Mouse (Mus musculus): ENCODE measurements at regions not wholly inside any gene's neighbourhood (a gene's known extent, or its start where the extent isn't known, plus 50 kb on each side); places are given as distances from the start of the nearest gene placed in this dataset.
A peak's percentile ranks its signal among the peaks of the same experiment; 100 is the strongest.

DNA sequence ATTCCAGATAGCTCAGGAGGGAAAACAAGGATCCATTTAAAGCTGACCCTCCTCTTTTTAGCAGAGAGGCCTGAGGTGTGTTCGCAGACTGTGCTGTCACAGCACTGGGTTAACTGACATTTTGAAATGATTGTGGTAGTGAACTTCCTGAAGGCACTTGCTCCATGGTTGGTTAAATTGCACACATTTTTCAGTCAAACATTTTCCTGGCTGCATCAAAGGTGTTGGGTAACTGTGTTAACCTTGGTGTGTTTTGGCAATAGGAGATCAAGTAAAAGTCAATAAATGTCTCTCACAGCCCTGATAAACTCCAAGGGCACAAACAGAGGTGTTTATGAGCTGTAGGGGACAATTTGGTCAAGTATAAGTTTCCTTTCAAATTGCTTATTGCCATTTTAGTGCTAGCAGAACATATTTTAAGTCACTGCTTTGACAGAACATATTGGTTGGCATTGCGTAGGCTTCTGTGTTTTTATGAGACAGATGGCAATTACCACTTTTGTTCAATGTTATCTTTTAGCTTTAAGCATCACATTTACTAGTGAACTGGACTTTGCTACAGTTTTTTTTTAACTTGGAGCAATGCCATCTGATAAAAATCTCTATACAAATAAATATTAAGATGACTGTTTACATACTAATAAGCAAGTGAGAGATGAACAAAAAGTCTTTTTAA, 666.7 kb downstream of the D3Ertd751e start:
- Histone ChIP-seq H3K4me1 (ENCODE audit: insufficient read depth) (no peaks in the 10 kb centered on the region), H3K4me3 (ENCODE audit: low read depth, low read length) (no peak overlapping the region)
- 51% methylated on average over 2 of the region's 2 CpGs for WGBS

DNA sequence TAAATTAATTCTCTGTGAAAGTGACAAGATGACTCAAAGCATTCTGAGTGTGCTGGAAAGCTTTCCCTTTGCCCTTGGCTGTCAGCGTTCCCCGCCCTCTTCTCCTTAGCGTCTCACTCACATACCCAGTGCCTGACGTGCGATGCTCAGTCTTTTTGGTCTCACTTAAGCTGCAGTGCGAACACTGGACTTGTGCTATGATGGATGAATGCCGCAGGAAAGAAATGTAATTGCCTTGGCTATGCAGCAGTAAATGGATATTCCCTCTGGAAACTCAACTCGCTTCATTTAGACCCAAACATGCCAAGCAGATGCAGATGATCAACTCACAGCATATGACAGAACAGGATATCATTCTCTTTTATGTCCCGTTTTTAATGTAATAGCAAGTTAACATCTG, 685.0 kb downstream of the D3Ertd751e start:
- Histone ChIP-seq H3K36me3 (ENCODE audit: insufficient read depth) (no peaks in the 10 kb centered on the region), H3K4me2 (no peak overlapping the region), H3K27ac (ENCODE audit: low read depth) (no peak overlapping the region), H3K9me3 (ENCODE audit: low read depth, low read length) (no peaks in the 10 kb centered on the region), H3K4me3 (ENCODE audit: low read depth, low read length) (no peak overlapping the region), H3K9ac (no peak overlapping the region), H3K27me3 (ENCODE audit: insufficient read depth, low read length) (no peaks in the 10 kb centered on the region), H3K4me1 (ENCODE audit: insufficient read depth) (no peaks in the 10 kb centered on the region)
- peak; percentile 96 for ATAC-seq (ENCODE audit: insufficient read depth)
- TF ChIP-seq CTCF (IDR thresholded peaks at IDR 0.05; ENCODE audit: low read depth), result no peak
- peak; percentile 89 for DNase-seq
- WGBS, result 27% methylated on average over 9 of the region's 9 CpGs

More for the DNA sequence above, 666.7 kb downstream of the D3Ertd751e start:
- H3K36me3 ChIP-seq (ENCODE audit: insufficient read depth), result no peaks in the 10 kb centered on the region
- no peak overlapping the region for H3K4me2 ChIP-seq
- no peaks in the 10 kb centered on the region for H3K9me3 ChIP-seq (ENCODE audit: low read depth, low read length)
- ATAC-seq (ENCODE audit: insufficient read depth), result no peak
- no peaks in the 10 kb centered on the region for H3K27me3 ChIP-seq (ENCODE audit: insufficient read depth, low read length)
- H3K27ac ChIP-seq (ENCODE audit: low read depth), result no peak overlapping the region
- TF ChIP-seq CTCF (IDR thresholded peaks at IDR 0.05; ENCODE audit: low read depth), result no peak
- peak; percentile 8 for DNase-seq
- H3K9ac ChIP-seq, result no peak overlapping the region

DNA sequence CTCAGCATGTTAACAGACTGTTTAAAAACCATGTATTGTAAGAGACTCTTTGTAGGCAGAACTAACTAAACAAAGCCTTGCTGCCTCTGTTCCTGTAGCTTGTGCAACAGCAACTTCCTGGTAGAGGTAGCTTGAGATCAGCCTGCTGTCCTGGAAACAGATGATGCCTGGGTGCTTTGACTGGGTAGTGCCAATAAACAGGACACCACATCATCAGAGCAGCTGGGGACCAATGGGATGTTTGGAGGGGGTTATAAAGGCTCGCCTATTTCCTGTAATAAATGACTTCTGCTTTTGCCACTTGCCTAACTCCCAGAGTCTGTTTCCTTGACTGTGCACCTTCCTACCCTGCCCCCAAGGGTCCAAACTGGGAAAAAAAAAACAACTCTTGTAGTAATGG, 707.2 kb downstream of the D3Ertd751e start:
- Histone ChIP-seq H3K4me2 (no peak overlapping the region), H3K27me3 (ENCODE audit: insufficient read depth, low read length) (no peaks in the 10 kb centered on the region), H3K4me3 (ENCODE audit: low read depth, low read length) (no peak overlapping the region), H3K27ac (ENCODE audit: low read depth) (no peak overlapping the region), H3K9me3 (ENCODE audit: low read depth, low read length) (no peaks in the 10 kb centered on the region), H3K36me3 (ENCODE audit: insufficient read depth) (no peaks in the 10 kb centered on the region), H3K4me1 (ENCODE audit: insufficient read depth) (no peaks in the 10 kb centered on the region), H3K9ac (no peak overlapping the region)
- no peak for TF ChIP-seq CTCF (IDR thresholded peaks at IDR 0.05; ENCODE audit: low read depth)
- DNase-seq (no peak), ATAC-seq (ENCODE audit: insufficient read depth) (no peak)
- WGBS, result 59% methylated on average over 1 of the region's 1 CpGs

DNA sequence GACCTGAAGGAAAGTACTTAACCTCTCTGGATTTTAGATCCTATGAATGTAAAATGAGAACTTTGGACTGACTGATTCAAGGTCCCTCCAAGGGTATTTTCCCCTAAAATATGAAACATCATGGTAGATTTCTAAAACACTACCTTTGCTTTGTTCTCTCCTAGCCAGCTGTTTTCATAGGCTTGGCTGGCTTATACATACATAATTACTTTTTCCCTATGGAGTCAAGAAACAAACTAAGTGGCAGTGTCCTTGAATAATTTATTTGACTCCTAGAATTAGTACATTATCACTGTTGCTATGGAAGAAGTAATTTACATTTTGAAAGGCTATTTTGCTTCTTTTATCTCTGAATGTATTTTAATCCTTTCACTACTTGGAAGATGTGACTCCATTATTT, 721.9 kb downstream of the D3Ertd751e start:
- no peak for TF ChIP-seq CTCF (IDR thresholded peaks at IDR 0.05; ENCODE audit: low read depth)
- H3K9me3 ChIP-seq (ENCODE audit: low read depth, low read length), result no peaks in the 10 kb centered on the region

DNA sequence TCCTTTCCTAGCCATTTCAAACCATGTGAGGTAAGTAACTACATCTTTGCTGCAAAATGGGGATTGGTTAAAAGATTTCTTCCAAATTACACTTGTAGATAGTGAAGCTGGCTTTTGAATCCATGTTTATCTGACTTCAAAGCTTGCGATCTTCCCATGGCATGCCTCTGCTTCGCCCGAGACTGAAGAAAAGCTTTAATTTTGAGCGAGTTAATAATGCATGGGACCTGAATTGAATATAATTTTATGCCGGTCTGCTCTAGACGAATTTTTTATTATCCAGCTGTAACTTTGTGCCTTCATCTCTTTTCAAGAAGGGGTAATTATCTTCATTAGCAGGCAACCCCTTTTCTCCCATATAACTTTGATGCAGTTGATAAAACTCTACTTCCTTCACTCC, 724.7 kb downstream of the D3Ertd751e start:
- no peak overlapping the region for H3K9ac ChIP-seq
- no peaks in the 10 kb centered on the region for H3K36me3 ChIP-seq (ENCODE audit: insufficient read depth)
- no peaks in the 10 kb centered on the region for H3K4me1 ChIP-seq (ENCODE audit: insufficient read depth)
- no peak overlapping the region for H3K27ac ChIP-seq (ENCODE audit: low read depth)
- no peak overlapping the region for H3K4me2 ChIP-seq
- no peak overlapping the region for H3K4me3 ChIP-seq (ENCODE audit: low read depth, low read length)
- WGBS, result 72% methylated on average over 6 of the region's 6 CpGs
- ATAC-seq (ENCODE audit: insufficient read depth) (no peak), DNase-seq (no peak)
- TF ChIP-seq CTCF (IDR thresholded peaks at IDR 0.05; ENCODE audit: low read depth), result no peak
- H3K27me3 ChIP-seq (ENCODE audit: insufficient read depth, low read length), result no peaks in the 10 kb centered on the region
- no peaks in the 10 kb centered on the region for H3K9me3 ChIP-seq (ENCODE audit: low read depth, low read length)

More for the DNA sequence above, 721.9 kb downstream of the D3Ertd751e start:
- H3K4me1 ChIP-seq (ENCODE audit: insufficient read depth), result no peaks in the 10 kb centered on the region
- ATAC-seq (ENCODE audit: insufficient read depth), result no peak
- no peak overlapping the region for H3K4me2 ChIP-seq
- H3K27me3 ChIP-seq (ENCODE audit: insufficient read depth, low read length), result no peaks in the 10 kb centered on the region
- H3K27ac ChIP-seq (ENCODE audit: low read depth), result no peak overlapping the region
- H3K36me3 ChIP-seq (ENCODE audit: insufficient read depth), result no peaks in the 10 kb centered on the region
- H3K4me3 ChIP-seq (ENCODE audit: low read depth, low read length), result no peak overlapping the region
- no peak overlapping the region for H3K9ac ChIP-seq
- DNase-seq, result no peak

DNA sequence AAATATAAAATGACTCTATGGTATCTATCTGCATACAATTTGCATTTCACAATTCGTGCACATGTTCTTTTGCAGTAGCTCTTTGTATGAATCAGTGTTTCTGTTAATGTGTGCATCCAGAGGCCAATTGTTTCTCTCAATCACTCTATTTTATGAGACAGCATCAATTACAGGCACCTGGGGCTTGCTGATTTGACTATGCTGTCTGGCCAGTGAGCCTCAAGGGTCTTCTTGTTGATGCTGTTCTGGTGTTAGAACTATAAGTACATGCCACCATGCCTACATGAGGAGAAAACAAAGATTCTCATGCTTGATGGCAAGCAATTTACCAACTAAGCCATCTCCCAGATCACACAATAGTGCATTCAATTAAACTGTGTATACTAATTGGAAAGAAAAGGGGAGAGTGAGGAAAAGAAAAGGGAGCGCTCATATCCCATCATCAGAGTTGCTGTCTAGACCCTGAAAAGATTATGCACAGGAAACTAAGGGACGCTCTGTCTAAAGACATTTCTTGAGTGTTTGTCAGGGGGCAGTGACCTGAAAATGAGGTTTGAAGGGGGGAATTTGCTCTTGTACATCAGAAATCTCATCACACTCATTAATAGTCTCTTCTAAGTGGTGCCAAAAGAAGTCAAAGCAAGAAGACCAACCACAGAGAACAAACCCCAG, 772.6 kb downstream of the D3Ertd751e start:
- Histone ChIP-seq H3K27ac (ENCODE audit: low read depth) (no peak overlapping the region), H3K9me3 (ENCODE audit: low read depth, low read length) (no peaks in the 10 kb centered on the region), H3K9ac (no peak overlapping the region), H3K4me2 (no peak overlapping the region), H3K27me3 (ENCODE audit: insufficient read depth, low read length) (no peaks in the 10 kb centered on the region), H3K4me1 (ENCODE audit: insufficient read depth) (no peaks in the 10 kb centered on the region), H3K36me3 (ENCODE audit: insufficient read depth) (no peaks in the 10 kb centered on the region), H3K4me3 (ENCODE audit: low read depth, low read length) (no peak overlapping the region)
- no peak for DNase-seq
- 64% methylated on average over 3 of the region's 3 CpGs for WGBS
- no peak for TF ChIP-seq CTCF (IDR thresholded peaks at IDR 0.05; ENCODE audit: low read depth)
- no peak for ATAC-seq (ENCODE audit: insufficient read depth)

DNA sequence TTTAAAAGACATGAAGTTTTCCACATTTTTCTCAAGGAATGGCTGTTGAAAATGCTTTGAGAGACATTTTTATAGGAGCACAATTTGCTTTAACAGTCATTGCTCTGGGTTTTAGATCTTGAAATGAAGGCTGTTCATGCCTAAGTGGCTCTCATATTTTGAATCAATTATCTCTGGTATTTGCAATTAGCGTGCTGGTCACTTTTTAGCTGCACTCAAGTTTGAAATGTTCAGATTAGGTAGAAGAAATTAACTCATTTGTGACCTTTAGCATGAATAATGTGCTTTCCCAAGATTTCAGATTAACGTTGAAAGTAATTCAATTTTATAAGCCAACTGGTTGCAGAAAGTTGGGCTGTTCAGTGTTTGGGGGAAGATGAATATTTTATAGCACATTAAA, 773.9 kb downstream of the D3Ertd751e start:
- 60% methylated on average over 2 of the region's 2 CpGs for WGBS

More for the DNA sequence above, 773.9 kb downstream of the D3Ertd751e start:
- Histone ChIP-seq H3K27me3 (ENCODE audit: insufficient read depth, low read length) (no peaks in the 10 kb centered on the region), H3K36me3 (ENCODE audit: insufficient read depth) (no peaks in the 10 kb centered on the region), H3K4me1 (ENCODE audit: insufficient read depth) (no peaks in the 10 kb centered on the region), H3K9me3 (ENCODE audit: low read depth, low read length) (no peaks in the 10 kb centered on the region), H3K4me3 (ENCODE audit: low read depth, low read length) (no peak overlapping the region), H3K27ac (ENCODE audit: low read depth) (no peak overlapping the region), H3K9ac (no peak overlapping the region), H3K4me2 (no peak overlapping the region)
- ATAC-seq (ENCODE audit: insufficient read depth), result no peak
- DNase-seq, result no peak
- no peak for TF ChIP-seq CTCF (IDR thresholded peaks at IDR 0.05; ENCODE audit: low read depth)
